Mouse (Mus musculus) frontal cortex, adult 2 months (tissue): ENCODE results near the gene Cyp27b1. TPM values are rescaled to one million over a fixed set of nuclear protein-coding genes. Genes with fewer than 3 reads are reported as not detected.

Experiments
- DNase-seq, 2 experiments: peaks; one replicate each; pipeline ENCODE4 v3.0.0; 2022; ENCODE audit warnings: low spot score in 1 of 2; ENCODE audit errors: extremely low spot score in 1 of 2
- polyA plus RNA-seq: library from polyadenylated mRNA; depleted of rRNA; stranded (reverse); fragments of >200 nt; gene quantifications from 2 replicates; pipeline ENCODE4 v1.2.3, GENCODE M21; 2012; rRNA removed

Gene Cyp27b1
- 0.70 and 1.0 TPM in 2 replicates for polyA plus RNA-seq

- no peak for DNase-seq
These were observed at the start of gene Cyp27b1 for GRCm38 (mm10) chr10:127047954-127048353. Cyp27b1 (plus strand) TSS chr10:127048250.

GRCm38 (mm10) chr10:127000529-127000928 lies 47.5 kb upstream of the Cyp27b1 start, which contains the start of gene Avil:
Avil (plus strand) TSS chr10:127000709.
- no peak for DNase-seq

- DNase-seq: no peak
These were observed 46.8 kb upstream of the Cyp27b1 start for GRCm38 (mm10) chr10:127001297-127001696.

GRCm38 (mm10) chr10:127002056-127002455 lies 46.0 kb upstream of the Cyp27b1 start:
- DNase-seq: no peak

GRCm38 (mm10) chr10:127002765-127003164 lies 45.3 kb upstream of the Cyp27b1 start:
- no peak for DNase-seq

GRCm38 (mm10) chr10:127003334-127003733 lies 44.7 kb upstream of the Cyp27b1 start:
- no peak for DNase-seq

GRCm38 (mm10) chr10:127003806-127004205 lies 44.2 kb upstream of the Cyp27b1 start:
- DNase-seq: no peak

GRCm38 (mm10) chr10:127016488-127016887 lies 31.6 kb upstream of the Cyp27b1 start:
- no peak for DNase-seq

- DNase-seq: no peak
These were observed 31.0 kb upstream of the Cyp27b1 start for GRCm38 (mm10) chr10:127017071-127017470.

GRCm38 (mm10) chr10:127018422-127018821 lies 29.6 kb upstream of the Cyp27b1 start:
- DNase-seq: no peak

- DNase-seq: peak; percentile 69 to 93
These were observed 17.4 kb upstream of the Cyp27b1 start, which contains the start of gene Tsfm for GRCm38 (mm10) chr10:127030336-127031296. Tsfm (minus strand) TSS chr10:127030840.

GRCm38 (mm10) chr10:127033301-127033741 lies 14.7 kb upstream of the Cyp27b1 start:
- no peak for DNase-seq

- no peak for DNase-seq
These were observed 11.8 kb upstream of the Cyp27b1 start for GRCm38 (mm10) chr10:127036273-127036672.

- no peak for DNase-seq
These were observed 10.4 kb upstream of the Cyp27b1 start for GRCm38 (mm10) chr10:127037641-127038040.

GRCm38 (mm10) chr10:127040569-127041214 lies 7.4 kb upstream of the Cyp27b1 start:
- peak in 1 of 2 experiments; percentile 70 for DNase-seq

- no peak for DNase-seq
These were observed 6.7 kb upstream of the Cyp27b1 start, which contains the start of the genes Mettl1 and Eef1akmt3 for GRCm38 (mm10) chr10:127041274-127041766. Mettl1 (plus strand) TSS chr10:127041414. Eef1akmt3 (minus strand) TSS chr10:127041513.

GRCm38 (mm10) chr10:127041774-127042338 lies 6.2 kb upstream of the Cyp27b1 start:
- DNase-seq: peak; percentile 80 to 92

- DNase-seq: no peak
These were observed 5.5 kb upstream of the Cyp27b1 start for GRCm38 (mm10) chr10:127042468-127043115.

GRCm38 (mm10) chr10:127043187-127043586 lies 4.9 kb upstream of the Cyp27b1 start:
- no peak for DNase-seq
